Mouse (Mus musculus) gastrocnemius, postnatal 25 days (tissue): Measurements from ENCODE around the gene Ptger1. TPM values are rescaled to one million over a fixed set of nuclear protein-coding genes. Genes with fewer than 3 reads are reported as not detected.

Experiments used
- DNase-seq: peaks from one replicate; pipeline ENCODE4 v3.0.0; 2022
- total RNA-seq, 2 experiments: library from RNA; stranded (reverse); gene quantifications; 1 replicate in 1 of 2; 2 replicates in 1 of 2; pipeline ENCODE4 v1.2.3; 2021

Gene Ptger1
- total RNA-seq, 2 experiments from 2014 or later, result 0.13 to 0.15 TPM

GRCm38 (mm10) chr8:83697374-83698220 is 31.1 kb downstream of the Ptger1 start:
- DNase-seq, result peak; percentile 74

DNA sequence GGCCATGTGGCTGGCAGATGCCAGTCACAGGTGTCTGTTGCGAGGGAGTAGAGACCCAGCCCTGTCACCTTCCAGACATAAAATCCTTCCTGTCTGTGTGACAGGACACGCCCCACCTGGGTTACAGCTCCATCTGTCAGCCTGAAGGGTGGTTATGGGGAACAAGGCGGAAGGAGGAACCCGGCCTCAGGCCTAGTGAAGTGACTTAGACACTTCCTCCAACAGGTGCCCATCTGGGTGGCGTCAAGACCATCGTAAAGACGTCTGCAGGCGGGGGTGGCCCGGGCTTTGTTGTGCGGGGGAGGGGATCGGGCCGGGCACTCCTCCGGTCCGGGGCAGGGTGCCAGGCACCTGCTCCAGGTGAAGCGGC is 31.8 kb downstream of the Ptger1 start:
- peak; percentile 57 for DNase-seq

GRCm38 (mm10) chr8:83698661-83699453 is 32.4 kb downstream of the Ptger1 start, which contains the start of gene Pkn1:
Gene Pkn1, minus strand, starts transcription at chr8:83699179.
- DNase-seq, result peak; percentile 90

- no peak for DNase-seq
Measured at GRCm38 (mm10) chr8:83699566-83699965, 33.1 kb downstream of the Ptger1 start.

DNA sequence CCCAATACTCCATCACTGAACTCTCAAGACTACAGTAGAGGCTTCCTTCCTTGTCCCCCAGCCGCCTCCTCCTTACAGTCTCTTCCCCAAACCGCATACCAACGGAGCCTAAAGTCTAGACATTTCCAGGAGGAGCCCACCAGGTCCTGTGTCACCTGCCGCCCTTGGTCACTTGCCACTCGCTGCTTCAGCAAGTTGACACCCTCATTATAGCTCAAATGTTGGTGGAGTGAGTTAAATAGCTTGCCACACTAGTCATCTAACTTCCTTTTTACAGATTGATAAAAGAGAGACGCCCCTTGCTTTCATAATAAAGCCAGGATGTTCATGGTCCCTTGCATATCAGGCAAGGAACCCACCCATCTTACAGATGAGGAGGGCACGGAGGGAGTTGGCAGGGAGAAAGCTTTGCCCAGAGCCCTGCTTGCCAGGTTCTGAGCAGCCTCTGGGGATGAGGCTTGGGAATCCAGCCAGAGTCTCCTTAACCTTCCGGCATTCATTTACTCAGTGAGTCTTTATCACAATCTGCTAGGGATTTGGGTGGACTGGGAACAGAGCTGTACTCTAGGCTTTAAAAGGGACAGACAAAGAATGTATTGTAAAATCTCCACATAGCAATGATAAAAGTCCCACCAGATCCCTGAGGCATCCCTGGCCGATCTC is 34.1 kb downstream of the Ptger1 start:
- DNase-seq, result no peak

DNA sequence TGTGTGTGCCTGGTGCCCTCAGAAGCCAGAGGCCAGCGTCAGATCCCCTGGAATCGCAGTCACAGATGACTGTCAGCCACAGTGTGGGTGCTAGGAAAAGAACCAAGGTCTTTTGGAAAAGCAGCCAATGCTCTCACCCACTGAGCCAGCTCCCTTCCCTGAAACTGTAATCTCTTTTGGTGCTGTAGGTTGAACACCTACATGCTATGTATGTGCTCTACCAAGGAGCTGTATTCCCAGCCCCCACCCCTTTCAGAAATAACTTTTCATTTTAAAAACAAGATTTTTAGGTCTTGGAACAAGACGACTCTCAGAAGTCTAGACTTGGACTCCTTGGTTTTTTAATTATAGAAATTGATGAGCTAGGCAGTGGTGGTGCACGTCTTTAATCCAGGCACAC is 36.9 kb downstream of the Ptger1 start:
- DNase-seq, result no peak

GRCm38 (mm10) chr8:83706411-83706810 is 39.9 kb downstream of the Ptger1 start:
- no peak for DNase-seq

GRCm38 (mm10) chr8:83707554-83707953 is 41.1 kb downstream of the Ptger1 start:
- no peak for DNase-seq

DNA sequence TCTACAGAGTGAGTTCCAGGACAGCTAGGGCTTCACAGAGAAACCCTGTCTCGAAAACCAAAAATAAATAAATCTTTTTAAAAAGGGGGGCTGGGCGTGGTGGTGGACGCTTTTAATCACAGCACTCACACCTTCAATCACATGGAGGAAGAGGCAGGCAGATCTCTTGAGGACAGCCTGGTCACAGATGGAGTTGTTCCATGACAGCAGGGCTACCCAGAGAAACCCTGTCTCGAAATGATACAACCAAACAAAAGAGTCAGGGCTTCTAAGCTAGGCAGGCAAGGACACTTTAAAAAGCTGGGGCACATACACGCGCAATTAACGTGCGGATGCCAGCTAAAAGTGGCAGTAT is 48.2 kb downstream of the Ptger1 start:
- no peak for DNase-seq

DNA sequence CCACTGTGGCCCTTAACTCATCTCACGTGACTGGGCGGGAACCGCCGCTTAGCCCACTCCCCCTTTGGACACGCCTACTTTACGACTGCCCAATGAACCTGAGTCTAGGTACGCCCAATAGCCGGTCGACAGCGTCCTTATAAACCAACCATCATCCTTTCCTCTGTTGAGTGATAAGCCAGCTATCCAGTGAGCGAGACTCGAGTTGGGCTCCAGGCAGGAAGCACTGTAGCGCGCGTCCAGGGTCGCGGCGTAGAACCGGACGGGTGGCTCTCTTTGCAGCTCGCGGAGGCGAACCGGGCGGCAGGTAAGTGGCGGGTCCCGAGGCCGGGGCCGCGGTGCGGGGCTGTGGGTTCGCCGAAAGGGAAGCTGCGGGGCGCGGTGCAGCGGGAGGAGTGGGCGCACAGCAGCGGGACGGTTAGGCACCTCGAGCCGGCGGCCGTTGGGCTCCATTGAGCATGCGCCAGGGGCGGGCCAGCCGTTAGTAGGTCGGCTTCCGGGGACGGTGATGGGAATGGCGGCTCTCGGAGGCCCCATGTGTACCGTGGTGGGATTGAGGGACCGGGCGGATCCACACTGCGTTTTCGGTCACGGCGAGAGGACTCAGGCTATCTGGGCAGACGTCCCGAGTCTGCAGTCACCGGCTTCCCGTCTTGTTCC is 48.7 kb downstream of the Ptger1 start, which contains the start of gene Ddx39:
Gene Ddx39 (plus strand): TSS at position 147 of the 660 bp plus-strand sequence.
- DNase-seq, result peak; percentile 96

GRCm38 (mm10) chr8:83715771-83716170 is 49.3 kb downstream of the Ptger1 start:
- no peak for DNase-seq

DNA sequence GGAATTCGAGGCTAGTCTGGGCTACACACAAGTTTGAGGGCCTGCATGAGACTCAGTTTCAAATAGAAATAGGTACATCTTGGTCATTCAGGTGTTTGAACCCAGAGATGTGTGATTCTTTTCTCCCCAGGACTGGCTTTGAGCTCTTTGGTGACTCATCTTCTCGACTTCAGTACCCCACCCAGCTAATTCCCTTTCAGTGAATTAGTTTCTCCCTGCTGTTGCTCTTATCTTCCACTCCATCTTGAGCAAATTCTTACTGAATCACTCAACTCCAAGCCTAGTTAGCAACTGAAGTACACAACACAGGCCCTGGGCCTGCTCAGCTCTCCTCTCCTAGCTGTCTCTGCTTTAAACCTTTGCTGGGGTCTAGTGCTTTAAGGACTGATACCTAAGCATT is 50.1 kb downstream of the Ptger1 start:
- no peak for DNase-seq

- no peak for DNase-seq
Measured at GRCm38 (mm10) chr8:83719048-83719447, 52.6 kb downstream of the Ptger1 start.

DNA sequence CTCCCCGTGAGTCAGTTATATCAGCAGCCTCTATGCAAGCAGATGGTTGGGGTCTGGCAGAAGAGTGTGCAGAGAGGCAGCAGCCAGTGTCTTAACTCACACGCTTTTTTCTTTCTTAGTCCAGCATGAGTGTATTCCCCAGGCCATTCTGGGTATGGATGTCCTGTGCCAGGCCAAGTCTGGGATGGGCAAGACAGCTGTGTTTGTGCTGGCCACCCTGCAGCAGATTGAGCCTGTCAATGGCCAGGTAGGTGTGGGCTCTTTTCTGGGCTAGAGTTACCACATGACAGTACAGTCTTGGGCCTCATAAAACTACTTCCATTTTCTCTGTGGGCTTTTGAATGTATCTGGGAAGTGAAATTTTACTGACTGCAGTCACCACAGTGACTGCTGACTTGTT is 53.2 kb downstream of the Ptger1 start:
- no peak for DNase-seq

DNA sequence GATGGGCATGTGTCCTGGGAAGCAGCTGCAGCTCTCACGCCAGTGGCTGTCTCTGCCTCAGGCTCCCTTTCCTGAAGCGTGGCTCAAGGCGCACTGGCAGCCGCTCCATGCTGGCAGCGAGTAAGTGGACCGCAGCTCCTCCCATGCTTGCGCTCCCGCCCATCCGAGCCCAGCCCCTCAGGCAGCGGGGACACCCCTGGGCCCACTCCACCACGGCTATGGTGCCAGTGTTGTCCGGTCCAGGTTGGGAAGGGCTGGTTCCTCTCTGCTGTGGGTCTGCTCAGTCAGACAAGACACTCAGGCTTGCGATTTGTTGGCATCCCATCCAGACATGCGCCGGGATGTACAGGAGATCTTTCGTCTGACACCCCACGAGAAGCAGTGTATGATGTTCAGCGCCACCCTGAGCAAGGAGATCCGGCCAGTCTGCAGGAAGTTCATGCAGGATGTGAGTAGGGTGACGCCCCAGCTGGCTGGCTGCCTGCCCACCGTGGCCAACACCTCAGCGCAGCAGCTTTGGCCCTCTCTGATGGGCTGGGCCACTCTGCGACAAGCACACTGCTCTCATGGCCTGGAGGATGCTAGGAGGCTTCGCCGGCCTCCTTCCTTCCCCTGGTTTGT is 55.0 kb downstream of the Ptger1 start:
- peak; percentile 63 for DNase-seq

Other genes with a start within 250 kb of the Ptger1 start
- 10 to 100 TPM; 40.0 to 43.9 TPM for gene Scoc, start 208.3 kb upstream of the Ptger1 start, total RNA-seq
- not detected for gene Olfr370, start 130.9 kb upstream of the Ptger1 start, total RNA-seq
- 100 to 1,000 TPM; 349 to 360 TPM for gene Ndufb7, start 100.0 kb upstream of the Ptger1 start, total RNA-seq
- 100 to 1,000 TPM; 313 to 489 TPM for gene Tecr, start 58.7 kb upstream of the Ptger1 start, total RNA-seq
- 1 to 10 TPM; 4.6 to 6.0 TPM for gene Dnajb1, start 58.5 kb upstream of the Ptger1 start, total RNA-seq
- gene Gipc1, start 14.0 kb upstream of the Ptger1 start, total RNA-seq, result 10 to 100 TPM; 18.9 to 20.4 TPM
- 10 to 100 TPM; 34.4 to 47.5 TPM for gene Pkn1, start 32.5 kb downstream of the Ptger1 start, total RNA-seq
- 10 to 100 TPM; 11.2 to 13.2 TPM for gene Ddx39, start 48.5 kb downstream of the Ptger1 start, total RNA-seq
- 10 to 100 TPM; 21.7 to 26.2 TPM for gene Adgre5, start 74.6 kb downstream of the Ptger1 start, total RNA-seq
- 10 to 100 TPM; 23.7 to 26.0 TPM for gene Adgrl1, start 233.4 kb downstream of the Ptger1 start, total RNA-seq